Mouse (Mus musculus): Measurements from ENCODE around the gene Inpp4a. TPM values are rescaled to one million over a fixed set of nuclear protein-coding genes. Genes with fewer than 3 reads are reported as not detected.

The Inpp4a gene
- total and polyA plus RNA-seq, 3 experiments, result 1.5 to 7.0 (median 4.0) TPM

GRCm38 (mm10) chr1:37307586-37307985 is 7.9 kb downstream of the Inpp4a start:
- no peak overlapping the region for H3K4me3 ChIP-seq (replicated peaks in 1 of 3; ENCODE audit: low read depth in 2 of 3, low read length in 2 of 3, poor library complexity in 1 of 3)
- no peak overlapping the region for H3K9ac ChIP-seq (ENCODE audit: insufficient read depth, low read depth)
- no peak for DNase-seq (ENCODE audit: extremely low read depth)
- dilution Hi-C loops (cut with MboI; ENCODE audit: extremely low pct_ligation_motif_present, extremely low pct_unique_long_range_greater_than_20kb, low sequenced_read_pairs) (no loop called here), in situ Hi-C loops (cut with MboI; ENCODE audit: low pct_ligation_motif_present, low pct_unique_long_range_greater_than_20kb, low sequenced_read_pairs) (no loop called here)
- H3K27me3 ChIP-seq (replicated peaks), result no peaks in the 10 kb centered on the region
- no peaks in the 10 kb centered on the region for H3K9me3 ChIP-seq (replicated peaks; ENCODE audit: low read length)
- H3K36me3 ChIP-seq (replicated peaks in 1 of 2; ENCODE audit: control insufficient read depth in 1 of 2, insufficient read depth in 1 of 2, low read length in 1 of 2), result no peaks in the 10 kb centered on the region
- no peaks in the 10 kb centered on the region for H3K79me2 ChIP-seq (replicated peaks; ENCODE audit: control insufficient read depth, extremely low read depth, insufficient read depth, poor library complexity, severe bottlenecking)
- H3K4me2 ChIP-seq (ENCODE audit: insufficient read depth, low read depth, poor library complexity, severe bottlenecking), result no peak overlapping the region
- TF ChIP-seq CTCF (conservative IDR thresholded peaks at IDR 0.05 in 1 of 2, IDR thresholded peaks at IDR 0.05 in 1 of 2; ENCODE audit: low read depth in 2 of 2, low read length in 2 of 2) (peak in 1 of 2 experiments; percentile 6; a peak in 1 of 4 replicates), ELF1 (IDR thresholded peaks at IDR 0.05; ENCODE audit: low read depth, low read length) (no peak)
- peaks cover 15 to 69% of the 10 kb centered on the region in 2 experiments for H3K4me1 ChIP-seq (ENCODE audit: control insufficient read depth in 1 of 2, insufficient read depth in 2 of 2)
- H3K27ac ChIP-seq (ENCODE audit: insufficient read depth, low read depth), result no peak overlapping the region

- no peak for TF ChIP-seq ZMIZ1 (IDR thresholded peaks at IDR 0.05; ENCODE audit: low read depth, low read length)
- TF ChIP-seq EP300 (IDR thresholded peaks at IDR 0.05; ENCODE audit: low read length), result no peak
- no peak for TF ChIP-seq GABPA (IDR thresholded peaks at IDR 0.05; ENCODE audit: insufficient replicate concordance, low read depth, low read length)
- peak; percentile 61; the same call in 1 of the 2 replicates for TF ChIP-seq MAFK (IDR thresholded peaks at IDR 0.05; ENCODE audit: insufficient replicate concordance, low read length)
- no peak for TF ChIP-seq MAZ (IDR thresholded peaks at IDR 0.05; ENCODE audit: low read depth, low read length)
- no peak for TF ChIP-seq SIN3A (IDR thresholded peaks at IDR 0.05; ENCODE audit: low read length)
- TF ChIP-seq RCOR1 (conservative IDR thresholded peaks at IDR 0.05; ENCODE audit: low read depth, low read length), result no peak
- no peak for TF ChIP-seq SMC3 (IDR thresholded peaks at IDR 0.05; ENCODE audit: low read depth, low read length)
- no peak for TF ChIP-seq PAX5 (IDR thresholded peaks at IDR 0.05; ENCODE audit: low read length)
- H3K27ac ChIP-seq (ENCODE audit: insufficient read depth, low read depth), result no peak overlapping the region
- dilution Hi-C loops (cut with MboI; ENCODE audit: extremely low pct_ligation_motif_present, extremely low pct_unique_long_range_greater_than_20kb, low sequenced_read_pairs), result no loop called here
- H3K36me3 ChIP-seq (replicated peaks in 1 of 2; ENCODE audit: control insufficient read depth in 1 of 2, insufficient read depth in 1 of 2, low read length in 1 of 2), result peaks cover 0 to 1% of the 10 kb centered on the region in 2 experiments
- in situ Hi-C loops (cut with MboI; ENCODE audit: low pct_ligation_motif_present, low pct_unique_long_range_greater_than_20kb, low sequenced_read_pairs), result no loop called here
- no peak overlapping the region for H3K9ac ChIP-seq (ENCODE audit: insufficient read depth, low read depth)
- no peaks in the 10 kb centered on the region for H3K9me3 ChIP-seq (replicated peaks; ENCODE audit: low read length)
- H3K4me1 ChIP-seq (ENCODE audit: control insufficient read depth in 1 of 2, insufficient read depth in 2 of 2), result peaks cover 20 to 75% of the 10 kb centered on the region in 2 experiments
- no peak overlapping the region for H3K4me3 ChIP-seq (replicated peaks in 1 of 3; ENCODE audit: low read depth in 2 of 3, low read length in 2 of 3, poor library complexity in 1 of 3)
- no peak for DNase-seq (ENCODE audit: extremely low read depth)
- H3K27me3 ChIP-seq (replicated peaks), result no peaks in the 10 kb centered on the region
- no peak overlapping the region for H3K4me2 ChIP-seq (ENCODE audit: insufficient read depth, low read depth, poor library complexity, severe bottlenecking)
- no peaks in the 10 kb centered on the region for H3K79me2 ChIP-seq (replicated peaks; ENCODE audit: control insufficient read depth, extremely low read depth, insufficient read depth, poor library complexity, severe bottlenecking)
Measured at GRCm38 (mm10) chr1:37308021-37308742, 8.5 kb downstream of the Inpp4a start.

GRCm38 (mm10) chr1:37308743-37309100 is 9.1 kb downstream of the Inpp4a start:
- Histone ChIP-seq H3K36me3 (replicated peaks in 1 of 2; ENCODE audit: control insufficient read depth in 1 of 2, insufficient read depth in 1 of 2, low read length in 1 of 2) (peaks cover 0 to 1% of the 10 kb centered on the region in 2 experiments), H3K79me2 (replicated peaks; ENCODE audit: control insufficient read depth, extremely low read depth, insufficient read depth, poor library complexity, severe bottlenecking) (no peaks in the 10 kb centered on the region), H3K4me2 (ENCODE audit: insufficient read depth, low read depth, poor library complexity, severe bottlenecking) (no peak overlapping the region), H3K4me1 (ENCODE audit: control insufficient read depth in 1 of 2, insufficient read depth in 2 of 2) (peaks cover 20 to 76% of the 10 kb centered on the region in 2 experiments), H3K4me3 (replicated peaks in 1 of 3; ENCODE audit: low read depth in 2 of 3, low read length in 2 of 3, poor library complexity in 1 of 3) (no peak overlapping the region), H3K27ac (ENCODE audit: insufficient read depth, low read depth) (no peak overlapping the region), H3K27me3 (replicated peaks) (no peaks in the 10 kb centered on the region), H3K9me3 (replicated peaks; ENCODE audit: low read length) (no peaks in the 10 kb centered on the region), H3K9ac (ENCODE audit: insufficient read depth, low read depth) (no peak overlapping the region)
- in situ Hi-C loops (cut with MboI; ENCODE audit: low pct_ligation_motif_present, low pct_unique_long_range_greater_than_20kb, low sequenced_read_pairs) (no loop called here), dilution Hi-C loops (cut with MboI; ENCODE audit: extremely low pct_ligation_motif_present, extremely low pct_unique_long_range_greater_than_20kb, low sequenced_read_pairs) (no loop called here)
- TF ChIP-seq E2F4 (IDR thresholded peaks at IDR 0.05; ENCODE audit: insufficient replicate concordance, low read depth, low read length), result no peak
- DNase-seq (ENCODE audit: extremely low read depth), result no peak
